Mouse (Mus musculus): Measurements from ENCODE around the gene Btn2a2. TPM values are rescaled to one million over a fixed set of nuclear protein-coding genes. Genes with fewer than 3 reads are reported as not detected.

The Btn2a2 gene
- polyA plus RNA-seq, 1 experiment from 2014 or later: not detected

DNA sequence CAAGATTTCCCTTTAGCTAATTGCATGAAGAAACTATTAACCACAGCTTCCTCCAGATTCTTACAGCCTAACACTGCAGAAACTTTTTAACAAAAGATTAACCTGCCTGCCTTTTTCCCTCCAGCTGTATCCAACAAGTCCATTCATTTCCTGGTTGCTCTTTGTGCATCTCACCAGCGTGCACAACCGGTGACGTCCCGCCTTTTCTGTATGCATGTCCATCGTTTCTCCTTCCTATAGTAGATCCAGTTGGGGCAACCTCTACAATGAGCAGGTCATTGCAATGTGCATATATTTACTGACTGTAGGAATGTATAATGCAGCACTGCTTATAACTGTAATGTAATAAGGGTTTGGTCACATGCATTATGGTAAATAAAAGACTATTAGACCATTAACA is 35.3 kb upstream of the Btn2a2 start:
- H3K27me3 ChIP-seq (ENCODE audit: insufficient read depth, low read length): no peaks in the 10 kb centered on the region
- ATAC-seq (no peak), DNase-seq (no peak)
- no peak overlapping the region for H3K4me3 ChIP-seq (ENCODE audit: low read depth, low read length)
- H3K27ac ChIP-seq (ENCODE audit: low read depth): no peak overlapping the region
- WGBS (ENCODE audit: insufficient replicate concordance): 54% methylated on average over 5 of the region's 5 CpGs
- H3K36me3 ChIP-seq (replicated peaks; ENCODE audit: insufficient read depth, low read length): no peaks in the 10 kb centered on the region
- peaks cover 12% of the 10 kb centered on the region for H3K4me1 ChIP-seq (ENCODE audit: insufficient read depth)
- no peak overlapping the region for H3K9ac ChIP-seq (replicated peaks)
- TF ChIP-seq EP300 (IDR thresholded peaks at IDR 0.05; ENCODE audit: low read depth) (no peak), CTCF (IDR thresholded peaks at IDR 0.05; ENCODE audit: low read depth) (no peak)
- H3K4me2 ChIP-seq (ENCODE audit: low read depth, low read length): no peak overlapping the region
- no peaks in the 10 kb centered on the region for H3K9me3 ChIP-seq (ENCODE audit: low read length)

GRCm38 (mm10) chr13:23521703-23522102 is 33.0 kb upstream of the Btn2a2 start:
- H3K36me3 ChIP-seq (replicated peaks; ENCODE audit: insufficient read depth, low read length): no peaks in the 10 kb centered on the region
- DNase-seq (peak; percentile 81), ATAC-seq (no peak)
- 2% methylated on average over 14 of the region's 14 CpGs for WGBS (ENCODE audit: insufficient replicate concordance)
- H3K4me1 ChIP-seq (ENCODE audit: insufficient read depth): peaks cover 12% of the 10 kb centered on the region
- TF ChIP-seq CTCF (IDR thresholded peaks at IDR 0.05; ENCODE audit: low read depth) (no peak), EP300 (IDR thresholded peaks at IDR 0.05; ENCODE audit: low read depth) (no peak)
- H3K9ac ChIP-seq (replicated peaks): no peak overlapping the region
- no peak overlapping the region for H3K4me3 ChIP-seq (ENCODE audit: low read depth, low read length)
- H3K4me2 ChIP-seq (ENCODE audit: low read depth, low read length): peak overlapping the region; percentile 45
- H3K9me3 ChIP-seq (ENCODE audit: low read length): no peaks in the 10 kb centered on the region
- H3K27ac ChIP-seq (ENCODE audit: low read depth): no peak overlapping the region
- no peaks in the 10 kb centered on the region for H3K27me3 ChIP-seq (ENCODE audit: insufficient read depth, low read length)

DNA sequence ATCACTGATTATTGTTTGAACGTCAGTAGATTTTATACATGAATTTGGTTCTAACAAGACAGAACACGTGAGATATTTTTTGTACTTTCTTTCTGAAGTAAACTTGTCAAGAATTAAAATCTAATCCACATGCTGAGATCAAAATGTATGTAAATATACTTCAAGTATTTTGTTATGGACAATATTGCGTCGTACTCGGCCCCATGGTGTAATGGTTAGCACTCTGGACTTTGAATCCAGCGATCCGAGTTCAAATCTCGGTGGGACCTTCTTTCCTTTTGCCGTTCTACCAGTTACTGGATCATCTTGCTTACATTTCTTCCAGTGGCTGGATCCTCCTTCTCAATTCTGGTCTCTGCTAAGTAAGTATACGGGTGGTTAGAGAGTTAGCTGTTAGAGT is 30.8 kb upstream of the Btn2a2 start:
- Histone ChIP-seq H3K9ac (replicated peaks) (no peak overlapping the region), H3K36me3 (replicated peaks; ENCODE audit: insufficient read depth, low read length) (no peaks in the 10 kb centered on the region), H3K27ac (ENCODE audit: low read depth) (peak overlapping the region; percentile 53; the same call in 1 of the 2 replicates), H3K4me3 (ENCODE audit: low read depth, low read length) (peak overlapping the region; percentile 52), H3K9me3 (ENCODE audit: low read length) (no peaks in the 10 kb centered on the region), H3K4me2 (ENCODE audit: low read depth, low read length) (peak overlapping the region; percentile 73), H3K4me1 (ENCODE audit: insufficient read depth) (0 out of 2 replicates have a peak, but pooled peaks cover 6% of the 10 kb centered on the region), H3K27me3 (ENCODE audit: insufficient read depth, low read length) (no peaks in the 10 kb centered on the region)
- TF ChIP-seq EP300 (IDR thresholded peaks at IDR 0.05; ENCODE audit: low read depth) (0 out of 2 replicates have a peak, but pooled peaks have one; percentile 24), CTCF (IDR thresholded peaks at IDR 0.05; ENCODE audit: low read depth) (no peak)
- WGBS (ENCODE audit: insufficient replicate concordance): under 1% methylated on average over 10 of the region's 10 CpGs
- ATAC-seq: peak; percentile 43
- peak; percentile 84 for DNase-seq

DNA sequence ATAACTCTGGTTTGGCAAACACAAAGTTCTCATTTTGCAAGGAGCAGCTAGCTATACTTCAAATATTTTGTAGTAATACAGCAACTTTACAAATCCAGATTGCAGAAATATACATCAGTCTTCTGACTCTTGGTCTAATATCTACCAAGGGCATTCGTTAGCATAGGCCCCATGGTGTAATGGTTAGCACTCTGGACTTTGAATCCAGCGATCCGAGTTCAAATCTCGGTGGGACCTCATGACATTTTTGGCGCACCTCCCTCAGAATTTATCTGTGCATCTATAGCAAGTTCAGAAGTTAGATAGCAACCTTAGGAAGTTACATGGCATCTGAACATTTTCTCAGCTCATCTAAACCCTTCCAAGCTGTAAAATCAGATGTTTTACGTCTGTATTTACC is 30.2 kb upstream of the Btn2a2 start:
- Histone ChIP-seq H3K4me3 (ENCODE audit: low read depth, low read length) (peak overlapping the region; percentile 52), H3K27me3 (ENCODE audit: insufficient read depth, low read length) (no peaks in the 10 kb centered on the region), H3K4me2 (ENCODE audit: low read depth, low read length) (peak overlapping the region; percentile 73), H3K4me1 (ENCODE audit: insufficient read depth) (0 out of 2 replicates have a peak, but pooled peaks cover 6% of the 10 kb centered on the region), H3K9me3 (ENCODE audit: low read length) (no peaks in the 10 kb centered on the region), H3K9ac (replicated peaks) (no peak overlapping the region), H3K27ac (ENCODE audit: low read depth) (peak overlapping the region; percentile 53; the same call in 1 of the 2 replicates), H3K36me3 (replicated peaks; ENCODE audit: insufficient read depth, low read length) (no peaks in the 10 kb centered on the region)
- WGBS (ENCODE audit: insufficient replicate concordance): 0% methylated on average over 6 of the region's 6 CpGs
- TF ChIP-seq CTCF (IDR thresholded peaks at IDR 0.05; ENCODE audit: low read depth): no peak
- TF ChIP-seq EP300 (IDR thresholded peaks at IDR 0.05; ENCODE audit: low read depth): no peak; the same call in 1 of the 2 replicates
- ATAC-seq (peak; percentile 49), DNase-seq (peak; percentile 87)

DNA sequence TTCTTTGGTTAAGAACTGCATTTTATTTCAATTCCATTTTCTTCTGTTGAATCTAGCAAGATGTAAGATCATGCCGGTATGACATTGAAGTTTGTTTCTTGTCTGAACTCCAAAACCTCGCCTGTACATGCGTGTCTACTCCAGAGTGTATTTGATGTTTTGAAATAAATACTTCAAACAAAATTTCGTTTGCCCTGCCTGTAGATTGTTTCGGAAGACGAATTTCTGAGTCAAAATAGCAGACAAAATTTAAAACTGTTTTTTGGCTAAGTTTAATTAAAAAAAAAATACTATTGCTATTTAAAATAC is 29.6 kb upstream of the Btn2a2 start:
- ATAC-seq (peak; percentile 2; the same call in 1 of the 2 replicates), DNase-seq (no peak)
- peak overlapping the region; percentile 52 for H3K4me3 ChIP-seq (ENCODE audit: low read depth, low read length)
- H3K27ac ChIP-seq (ENCODE audit: low read depth): peak overlapping the region; percentile 61
- H3K4me2 ChIP-seq (ENCODE audit: low read depth, low read length): peak overlapping the region; percentile 73
- H3K9me3 ChIP-seq (ENCODE audit: low read length): no peaks in the 10 kb centered on the region
- H3K27me3 ChIP-seq (ENCODE audit: insufficient read depth, low read length): no peaks in the 10 kb centered on the region
- TF ChIP-seq CTCF (IDR thresholded peaks at IDR 0.05; ENCODE audit: low read depth): no peak
- TF ChIP-seq EP300 (IDR thresholded peaks at IDR 0.05; ENCODE audit: low read depth): no peak
- 0 out of 2 replicates have a peak overlapping the region, but pooled peaks have one; percentile 16 for H3K9ac ChIP-seq (replicated peaks)
- under 1% methylated on average over 6 of the region's 6 CpGs for WGBS (ENCODE audit: insufficient replicate concordance)
- no peaks in the 10 kb centered on the region for H3K36me3 ChIP-seq (replicated peaks; ENCODE audit: insufficient read depth, low read length)
- 0 out of 2 replicates have a peak, but pooled peaks cover 6% of the 10 kb centered on the region for H3K4me1 ChIP-seq (ENCODE audit: insufficient read depth)

DNA sequence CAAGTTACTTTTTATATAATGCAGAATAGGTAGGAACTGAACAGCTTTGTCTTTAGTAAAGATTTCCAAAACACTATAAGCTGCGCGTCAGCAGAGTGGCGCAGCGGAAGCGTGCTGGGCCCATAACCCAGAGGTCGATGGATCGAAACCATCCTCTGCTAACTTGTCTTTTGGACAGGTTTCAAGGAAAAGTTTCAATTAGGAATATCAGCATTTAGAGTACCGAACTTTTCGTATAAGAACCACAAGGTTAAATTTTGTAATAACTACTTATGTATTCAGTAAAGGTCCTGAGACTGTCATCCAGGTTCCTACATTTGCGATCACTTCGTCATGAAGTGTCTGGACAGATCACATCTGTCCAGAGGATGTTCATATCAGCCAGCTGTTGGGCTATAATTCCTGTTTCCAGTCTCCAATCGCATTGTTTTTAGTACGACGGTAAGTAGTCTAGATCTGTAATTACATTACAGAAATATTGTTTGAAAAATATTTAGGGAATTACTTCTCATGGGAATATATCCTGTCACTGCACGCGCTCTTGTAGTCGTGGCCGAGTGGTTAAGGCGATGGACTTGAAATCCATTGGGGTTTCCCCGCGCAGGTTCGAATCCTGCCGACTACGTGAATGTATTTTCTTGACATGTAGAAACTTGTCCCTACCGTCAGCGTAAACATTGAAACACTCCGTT is 29.1 kb upstream of the Btn2a2 start:
- H3K9ac ChIP-seq (replicated peaks): peak overlapping the region; percentile 48; the same call in 1 of the 2 replicates
- TF ChIP-seq CTCF (IDR thresholded peaks at IDR 0.05; ENCODE audit: low read depth) (no peak), EP300 (IDR thresholded peaks at IDR 0.05; ENCODE audit: low read depth) (peak; percentile 34)
- peak overlapping the region; percentile 52 for H3K4me3 ChIP-seq (ENCODE audit: low read depth, low read length)
- peak; percentile 90 for DNase-seq
- H3K4me1 ChIP-seq (ENCODE audit: insufficient read depth): 0 out of 2 replicates have a peak, but pooled peaks cover 6% of the 10 kb centered on the region
- H3K27me3 ChIP-seq (ENCODE audit: insufficient read depth, low read length): no peaks in the 10 kb centered on the region
- peak overlapping the region; percentile 65 for H3K27ac ChIP-seq (ENCODE audit: low read depth)
- no peaks in the 10 kb centered on the region for H3K36me3 ChIP-seq (replicated peaks; ENCODE audit: insufficient read depth, low read length)
- peak overlapping the region; percentile 73 for H3K4me2 ChIP-seq (ENCODE audit: low read depth, low read length)
- no peaks in the 10 kb centered on the region for H3K9me3 ChIP-seq (ENCODE audit: low read length)
- under 1% methylated on average over 27 of the region's 27 CpGs for WGBS (ENCODE audit: insufficient replicate concordance)
- ATAC-seq: peak; percentile 86

Data from liver, postnatal 0 days (tissue).